Mouse (Mus musculus): ENCODE data around the gene Hs6st3.

Hs6st3 gene

GRCm38 (mm10) chr14:119137906-119138785 is at the start of gene Hs6st3:
Gene Hs6st3, plus strand, starts transcription at chr14:119138341.
- no peak for DNase-seq (ENCODE audit: low spot score in 2 of 2)

DNA sequence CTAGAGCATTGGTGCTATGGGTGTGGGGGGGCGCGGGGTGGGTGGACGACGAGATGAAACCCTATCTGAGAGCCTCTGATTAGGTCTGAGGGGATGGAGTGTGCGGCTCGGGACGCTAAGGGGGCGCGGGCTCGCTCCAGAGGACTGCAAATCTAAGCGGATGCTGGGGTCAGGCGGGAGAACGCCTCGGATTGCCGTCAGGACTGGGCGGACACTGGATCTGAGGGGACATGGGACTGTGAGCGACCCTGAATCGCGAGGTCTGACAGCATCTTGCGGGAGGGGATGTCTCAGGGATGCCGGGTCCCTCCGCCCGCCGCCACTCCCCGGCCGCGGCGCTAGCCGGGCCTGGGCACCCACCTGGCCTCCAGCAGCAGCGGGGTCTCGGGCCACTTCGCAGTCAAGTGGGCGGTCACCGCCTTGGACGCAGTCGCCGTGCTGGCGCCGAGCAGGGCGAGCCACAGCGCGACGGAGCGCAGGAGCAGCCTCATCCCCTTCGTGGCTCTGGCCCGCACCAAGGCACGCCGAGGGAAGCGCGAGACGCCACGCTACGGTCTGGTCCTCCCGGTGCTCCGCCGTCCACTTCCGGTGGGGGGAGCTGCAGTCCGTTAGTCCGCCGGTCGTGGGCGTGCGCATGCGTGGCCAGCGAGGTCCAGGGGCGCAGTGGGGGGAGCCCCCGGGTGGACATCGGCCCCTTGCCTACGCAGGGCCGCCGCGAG is 39.1 kb upstream of the Hs6st3 start, which contains the start of gene Uggt2:
TSS of gene Uggt2 (minus strand) at position 580 of the 719 bp plus-strand sequence.
- peak; percentile 69 to 77 for DNase-seq (ENCODE audit: low spot score in 2 of 2)

DNA sequence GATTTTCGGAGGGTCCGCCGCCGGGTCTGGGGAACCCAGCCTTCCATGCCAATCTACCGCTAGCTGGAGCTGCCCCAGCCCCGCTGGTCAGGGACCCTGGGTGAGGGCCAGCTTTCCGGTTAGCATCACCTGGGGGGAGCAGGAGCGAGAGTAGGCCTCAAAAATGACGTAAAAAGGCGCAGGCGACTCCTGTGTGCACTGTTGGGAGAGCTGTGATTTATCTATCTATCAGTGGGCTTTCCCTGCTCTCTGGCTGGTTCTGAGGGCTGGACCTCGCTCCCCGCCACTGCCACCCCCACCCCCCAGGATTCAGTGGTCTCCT is 38.6 kb upstream of the Hs6st3 start:
- no peak for DNase-seq (ENCODE audit: low spot score in 2 of 2)

DNA sequence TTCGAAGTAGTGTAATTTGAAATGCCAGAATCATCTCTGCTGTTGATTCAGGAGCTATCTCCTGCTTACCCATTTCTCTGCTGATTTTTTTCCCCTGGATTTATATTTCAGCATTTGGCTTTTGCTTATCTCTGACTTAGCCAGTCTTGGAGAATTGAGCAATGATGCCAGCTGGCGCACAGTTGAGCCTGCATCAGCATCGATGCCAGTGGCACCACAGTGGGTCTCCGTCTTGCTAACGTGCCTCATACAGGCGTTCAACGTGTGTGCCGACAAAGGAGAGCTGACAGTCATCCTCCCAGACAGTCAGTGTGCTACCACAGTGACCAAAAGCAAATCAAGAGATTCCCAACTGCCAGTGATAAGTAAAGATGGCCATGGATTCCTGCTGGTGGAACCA is 30.6 kb upstream of the Hs6st3 start:
- DNase-seq (ENCODE audit: low spot score in 2 of 2), result no peak

DNA sequence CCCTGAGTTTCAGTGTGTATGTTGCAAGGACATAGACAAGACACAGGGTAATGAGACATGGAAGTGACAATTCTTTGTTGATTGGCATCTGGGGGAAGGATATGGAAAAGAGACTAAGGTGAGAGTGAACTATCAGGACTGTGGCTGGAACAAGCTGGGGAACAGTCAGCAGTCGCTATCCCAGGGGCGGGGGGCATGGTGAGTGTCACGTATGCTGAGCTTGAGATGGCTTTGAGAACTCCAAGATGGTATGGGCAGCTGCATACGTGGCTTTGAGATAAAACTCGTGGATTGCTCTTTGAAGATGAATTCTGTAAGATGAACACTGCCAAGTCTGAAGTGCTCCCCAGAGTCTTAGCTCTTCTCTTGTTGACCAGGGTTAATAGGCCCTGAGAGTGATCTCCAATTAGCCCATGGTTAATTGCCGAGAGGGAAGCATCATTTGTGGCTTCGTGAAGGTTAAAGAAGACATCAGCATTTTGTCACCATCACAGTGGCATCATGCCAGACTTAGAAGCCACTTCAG is 29.3 kb upstream of the Hs6st3 start:
- no peak for DNase-seq (ENCODE audit: low spot score in 2 of 2)

DNA sequence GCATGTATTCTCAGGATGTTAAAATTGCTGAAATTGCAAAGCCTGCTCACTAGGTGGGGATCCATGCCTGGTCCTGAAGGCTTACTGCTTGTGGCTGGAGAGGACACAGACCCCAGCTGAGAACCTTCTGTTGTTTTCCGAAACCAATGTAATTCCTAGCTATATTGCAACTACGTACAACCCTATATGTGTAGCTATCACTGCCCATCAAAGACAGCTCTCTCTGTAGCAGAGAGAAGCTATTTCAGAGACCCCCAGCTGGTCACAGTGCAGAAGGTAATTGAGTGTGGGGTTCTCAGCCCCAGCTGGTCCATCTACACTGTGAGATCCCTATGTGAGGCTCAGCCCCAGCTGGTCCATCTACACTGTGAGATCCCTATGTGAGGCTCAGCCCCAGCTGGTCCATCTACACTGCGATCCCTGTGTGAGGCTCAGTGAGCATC is 28.3 kb upstream of the Hs6st3 start:
- DNase-seq (ENCODE audit: low spot score in 2 of 2), result no peak

DNA sequence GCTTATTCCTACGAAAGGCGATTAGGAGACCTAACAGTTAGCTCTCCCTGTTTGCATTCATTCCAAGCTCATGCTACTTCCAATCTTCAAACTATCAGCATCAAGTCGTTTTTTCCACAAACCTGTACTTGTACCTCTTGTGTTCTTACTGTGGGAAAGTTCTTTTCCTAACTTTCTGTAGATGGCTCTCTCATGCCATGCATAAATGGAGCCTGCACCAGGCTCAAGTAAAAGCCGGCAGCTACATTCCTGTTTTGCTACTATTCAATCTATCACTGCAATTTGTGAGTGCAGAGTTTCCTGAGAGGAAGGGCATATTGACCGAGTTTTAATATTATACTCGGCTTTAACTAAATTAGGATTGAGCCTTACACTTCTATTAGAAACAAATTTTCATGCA is 25.6 kb upstream of the Hs6st3 start:
- no peak for DNase-seq (ENCODE audit: low spot score in 2 of 2)

- no peak for DNase-seq (ENCODE audit: low spot score in 2 of 2)
These were observed 14.6 kb upstream of the Hs6st3 start for GRCm38 (mm10) chr14:119123582-119123981.

- no peak for DNase-seq (ENCODE audit: low spot score in 2 of 2)
These were observed 14.1 kb upstream of the Hs6st3 start for GRCm38 (mm10) chr14:119124061-119124460.

- no peak for DNase-seq (ENCODE audit: low spot score in 2 of 2)
These were observed 12.3 kb upstream of the Hs6st3 start for GRCm38 (mm10) chr14:119125840-119126239.

DNA sequence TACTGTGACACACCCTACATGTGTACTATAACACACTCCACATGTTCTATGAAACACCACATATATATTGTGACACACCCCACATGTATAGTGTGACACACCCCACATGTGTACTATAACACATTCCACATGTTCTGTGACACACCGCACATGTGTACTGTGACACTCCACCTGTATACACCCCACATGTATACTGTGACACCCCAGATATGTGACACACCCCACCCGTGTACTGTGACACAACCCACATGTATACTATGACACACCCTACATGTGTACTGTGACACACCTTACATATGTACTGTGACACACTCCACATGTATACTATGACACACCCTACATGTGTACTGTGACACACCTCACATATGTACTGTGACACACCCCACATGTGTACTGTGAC is 10.8 kb upstream of the Hs6st3 start:
- no peak for DNase-seq (ENCODE audit: low spot score in 2 of 2)

GRCm38 (mm10) chr14:119137512-119137905 is 632 bp upstream of the Hs6st3 start:
- DNase-seq (ENCODE audit: low spot score in 2 of 2), result peak; percentile 76 to 78

- no peak for DNase-seq (ENCODE audit: low spot score in 2 of 2)
These were observed 602 bp downstream of the Hs6st3 start for GRCm38 (mm10) chr14:119138786-119139100.

DNA sequence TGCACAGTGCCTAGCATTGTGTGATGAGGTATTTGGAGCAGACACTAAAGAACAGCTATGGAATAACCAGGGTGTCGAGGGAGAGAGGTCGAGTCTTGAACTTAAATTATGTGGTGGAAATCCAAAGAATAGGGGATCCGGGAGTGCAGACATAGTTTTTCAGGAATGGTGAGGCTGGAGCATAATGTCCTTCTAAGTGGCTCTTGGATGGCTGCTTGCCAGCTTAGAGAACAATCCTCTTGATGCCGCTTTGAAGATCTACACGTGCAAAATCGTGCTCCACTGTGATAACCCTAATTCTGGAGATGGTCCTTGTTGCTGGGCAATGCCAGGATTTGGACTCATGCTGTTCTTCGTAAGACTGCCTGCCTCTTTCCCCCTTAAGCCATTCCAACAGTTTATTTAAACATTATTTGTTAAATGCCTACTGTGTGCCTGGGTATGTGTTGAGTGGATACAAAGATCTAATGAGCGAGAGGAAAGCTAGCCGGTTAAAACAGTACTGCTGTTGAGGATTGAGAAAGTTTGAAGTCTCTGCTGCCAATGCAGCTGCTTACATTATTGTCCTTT is 1.3 kb downstream of the Hs6st3 start:
- DNase-seq (ENCODE audit: low spot score in 2 of 2), result no peak

DNA sequence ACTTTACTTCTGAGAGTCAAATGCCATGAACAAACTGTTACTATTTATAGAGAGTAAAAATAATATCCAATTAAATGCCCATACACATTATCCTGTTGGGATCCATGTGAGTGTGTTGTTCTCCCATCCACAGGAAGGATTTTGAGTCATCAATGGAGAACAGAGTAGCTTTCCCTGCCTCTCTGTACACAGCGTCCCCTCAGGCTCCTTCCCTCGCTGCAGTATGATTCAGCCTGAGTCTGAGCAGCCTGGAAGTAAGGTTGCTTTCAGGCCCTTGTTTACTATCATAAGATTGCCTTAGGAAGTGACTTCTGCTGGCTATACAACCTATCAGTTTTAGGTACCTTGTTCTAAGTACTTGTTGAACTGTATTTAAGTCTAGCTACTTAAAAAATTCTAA is 14.9 kb downstream of the Hs6st3 start:
- DNase-seq (ENCODE audit: low spot score in 2 of 2), result no peak

GRCm38 (mm10) chr14:119193905-119194304 is 55.8 kb downstream of the Hs6st3 start:
- no peak for DNase-seq (ENCODE audit: low spot score in 2 of 2)

DNA sequence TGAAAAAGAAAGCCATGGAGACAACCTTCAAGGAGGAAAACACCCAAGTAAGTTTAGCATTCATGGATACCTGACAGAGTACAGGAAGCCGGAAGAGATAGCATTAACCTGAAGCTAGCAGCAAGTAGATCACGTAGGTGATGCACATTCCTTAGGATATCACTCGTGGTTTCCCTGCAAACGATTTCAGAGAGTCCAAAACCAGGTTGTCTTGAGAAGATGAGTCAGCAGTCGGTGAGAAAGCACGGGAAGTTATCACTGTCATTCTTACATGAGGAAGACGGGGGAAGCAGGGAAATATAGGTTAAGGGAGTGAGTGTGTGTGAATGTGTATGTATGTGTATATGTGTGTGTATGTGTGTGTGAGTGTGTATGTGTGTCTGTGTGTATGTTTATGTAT is 65.4 kb downstream of the Hs6st3 start:
- no peak for DNase-seq (ENCODE audit: low spot score in 2 of 2)

GRCm38 (mm10) chr14:119215576-119216309 is 77.6 kb downstream of the Hs6st3 start:
- no peak for DNase-seq (ENCODE audit: low spot score in 2 of 2)

- no peak for DNase-seq (ENCODE audit: low spot score in 2 of 2)
These were observed 89.7 kb downstream of the Hs6st3 start for GRCm38 (mm10) chr14:119227709-119228338.

DNA sequence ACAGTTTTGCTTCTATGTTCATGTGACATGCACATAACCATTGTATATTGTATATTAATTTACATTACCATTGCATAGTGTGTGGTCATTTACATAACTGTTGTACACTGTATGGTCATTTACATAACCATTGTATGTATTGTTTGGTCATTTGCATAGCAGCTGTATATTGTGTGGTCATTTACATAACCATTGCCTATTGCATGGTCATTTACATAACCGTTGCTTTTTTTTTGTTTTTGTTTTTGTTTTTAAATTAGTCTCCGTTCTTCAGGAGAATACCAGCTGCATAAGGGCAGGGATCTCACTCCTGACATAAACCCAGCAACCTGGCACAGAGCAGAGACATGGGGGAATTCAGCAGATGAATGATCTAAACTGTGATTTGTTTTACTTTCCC is 95.5 kb downstream of the Hs6st3 start:
- no peak for DNase-seq (ENCODE audit: low spot score in 2 of 2)

DNA sequence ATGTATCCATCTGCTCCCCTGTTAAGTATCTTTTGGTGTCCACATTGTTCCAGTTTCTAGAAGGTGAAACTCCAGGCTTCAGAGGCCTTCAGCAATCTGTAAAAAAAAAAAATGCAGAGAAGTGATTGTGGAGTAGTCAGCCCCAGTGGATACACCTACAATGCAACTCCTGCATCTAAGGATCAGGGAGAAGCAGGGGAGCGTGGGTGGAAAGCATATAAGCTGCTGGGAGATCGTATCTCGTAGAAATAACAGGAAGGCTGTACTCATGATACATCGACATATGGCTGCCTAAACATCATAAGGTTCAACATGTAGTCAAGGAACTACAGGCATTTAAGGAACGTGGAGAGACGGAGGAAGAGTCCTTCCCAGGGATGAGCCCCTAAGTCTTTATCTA is 109.0 kb downstream of the Hs6st3 start:
- DNase-seq (ENCODE audit: low spot score in 2 of 2), result no peak

All from frontal cortex, postnatal 14 days (tissue).